ENCODE assay signal across 7 mouse cellular contexts in the genomic region with DNA sequence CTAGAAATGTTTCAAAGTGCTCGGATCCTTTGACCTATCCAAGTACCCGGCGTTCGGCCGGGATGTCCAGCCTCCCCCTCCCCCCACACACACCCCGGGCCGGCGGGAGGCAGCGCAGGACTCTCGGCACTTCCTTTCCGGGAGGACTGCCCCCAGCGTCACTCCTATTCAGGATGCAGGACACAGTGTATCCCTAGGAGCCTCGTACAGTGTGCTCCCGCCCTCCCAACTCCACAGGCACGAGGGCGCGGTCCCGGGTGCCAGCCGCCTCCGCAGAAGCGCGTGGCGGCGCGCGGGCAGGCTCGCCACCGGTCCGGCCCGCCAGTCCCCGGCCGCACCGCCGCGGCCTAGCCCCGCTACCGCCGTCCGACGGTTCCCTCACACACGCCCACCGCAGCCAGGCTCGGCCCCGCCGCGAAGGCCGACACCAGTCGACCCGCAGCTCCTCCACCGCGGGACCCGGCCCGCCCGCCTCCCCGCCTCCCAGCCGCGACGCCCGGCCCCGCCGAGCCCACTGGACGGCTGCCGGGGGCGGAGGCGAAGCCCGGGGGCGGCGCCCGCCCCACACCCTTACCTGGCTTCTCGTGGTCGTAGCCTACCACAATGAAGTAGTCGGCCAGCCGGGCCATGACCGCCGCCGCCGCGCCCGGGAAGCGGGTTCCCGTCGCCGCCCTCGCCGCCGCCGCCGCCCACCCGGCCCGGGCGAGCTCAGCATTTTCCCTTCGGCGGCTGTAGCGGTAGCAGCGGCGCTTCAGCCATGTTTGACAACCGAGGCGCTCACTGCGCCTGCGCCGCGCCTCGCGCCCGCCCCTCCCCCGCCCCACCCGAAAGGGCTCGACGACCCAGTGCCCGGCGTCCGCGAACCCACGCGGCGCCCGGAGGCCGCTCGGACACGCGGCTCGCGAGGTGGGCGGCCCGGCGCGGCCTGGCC. TPM values are rescaled to one million over a fixed set of nuclear protein-coding genes. Genes with fewer than 3 reads are reported as not detected.
A peak's percentile ranks its signal among the peaks of the same experiment; 100 is the strongest.
DNase-seq lines count a peak whose midpoint lies in the region; ATAC-seq lines count a peak whose summit lies in the region.

A gene (minus strand): TSS at position 790 of the 931 bp plus-strand sequence.

- H3K4me2 ChIP-seq in limb, embryonic 12.5 days = peak within 1 kb of the TSS; percentile 90
- H3K4me2 ChIP-seq in midbrain, embryonic 15.5 days = peak within 1 kb of the TSS; percentile 95

- H3K4me1 ChIP-seq in limb, embryonic 12.5 days (replicated peaks) = peaks cover 12% of the 10 kb centered on the region
- peaks cover 30% of the 10 kb centered on the region for H3K4me1 ChIP-seq in midbrain, embryonic 15.5 days

- ATAC-seq in limb, embryonic 12.5 days (ENCODE audit: insufficient number of reproducible peaks, insufficient read depth, low FRiP score, low TSS enrichment, low read depth) = peak; percentile 91
- peak; percentile 91 for ATAC-seq in midbrain, embryonic 15.5 days (replicated peaks)

- 1% methylated on average over 118 of the region's 127 CpGs for WGBS in limb, embryonic 12.5 days
- under 1% methylated on average over 94 of the region's 127 CpGs for WGBS in midbrain, embryonic 15.5 days

- peak within 1 kb of the TSS; percentile 87 for H3K4me3 ChIP-seq in limb, embryonic 12.5 days (replicated peaks)
- peak within 1 kb of the TSS; percentile 77 for H3K4me3 ChIP-seq in midbrain, embryonic 15.5 days

- H3K9me3 ChIP-seq in limb, embryonic 12.5 days = no peaks in the 10 kb centered on the region
- H3K9me3 ChIP-seq in midbrain, embryonic 15.5 days = no peaks in the 10 kb centered on the region

- peak; percentile 81 for DNase-seq in adrenal gland, adult 8-10 months
- DNase-seq in embryo, embryonic 9.5 days (ENCODE audit: extremely low spot score) = peak; percentile 94
- peak; percentile 99 for DNase-seq in heart, adult 11 months
- peak; percentile 93 for DNase-seq in kidney, adult 18-20 months
- peak; percentile 27 to 74 for DNase-seq in spleen, postnatal 4 days (ENCODE audit: low spot score in 2 of 2)

- peaks cover 4% of the 10 kb centered on the region; the same call in 1 of the 2 replicates for H3K27me3 ChIP-seq in limb, embryonic 12.5 days
- H3K27me3 ChIP-seq in midbrain, embryonic 15.5 days (replicated peaks) = 0 out of 2 replicates have a peak, but pooled peaks cover 8% of the 10 kb centered on the region

- no peaks in the 10 kb centered on the region for H3K36me3 ChIP-seq in limb, embryonic 12.5 days
- no peaks in the 10 kb centered on the region for H3K36me3 ChIP-seq in midbrain, embryonic 15.5 days (replicated peaks)

- H3K9ac ChIP-seq in limb, embryonic 12.5 days (replicated peaks) = peak within 1 kb of the TSS; percentile 91
- peak within 1 kb of the TSS; percentile 85 for H3K9ac ChIP-seq in midbrain, embryonic 15.5 days

- peak within 1 kb of the TSS; percentile 97 for H3K27ac ChIP-seq in limb, embryonic 12.5 days
- peak within 1 kb of the TSS; percentile 96 for H3K27ac ChIP-seq in midbrain, embryonic 15.5 days

RNA-seq across cellular contexts. Expression of the gene that starts here (rescaled TPM):
- total RNA-seq in adrenal gland, adult 8-10 months (2022) = 10 to 100 TPM; 39.5 to 68.9 (median 55.1) TPM
- polyA plus RNA-seq in limb, embryonic 12.5 days (2016; fragmentation: Nextera tagmentation; extraction: Ambion mirVana) = 34.2 and 35.1 TPM in 2 replicates
- 63.9 and 69.6 TPM in 2 replicates for polyA plus RNA-seq in midbrain, embryonic 15.5 days (2015; fragmentation: Nextera tagmentation; extraction: Ambion mirVana)

Comparison
In these comparisons a context has a peak if more than half of its experiments do, and no peak if none do; other contexts are left out.
1. Peak in every context shown above with its lines: DNase-seq, ATAC-seq, H3K4me3 ChIP-seq and H3K27ac ChIP-seq.